Mouse (Mus musculus): ENCODE results near the gene Tssk4.

Tssk4 gene

DNA sequence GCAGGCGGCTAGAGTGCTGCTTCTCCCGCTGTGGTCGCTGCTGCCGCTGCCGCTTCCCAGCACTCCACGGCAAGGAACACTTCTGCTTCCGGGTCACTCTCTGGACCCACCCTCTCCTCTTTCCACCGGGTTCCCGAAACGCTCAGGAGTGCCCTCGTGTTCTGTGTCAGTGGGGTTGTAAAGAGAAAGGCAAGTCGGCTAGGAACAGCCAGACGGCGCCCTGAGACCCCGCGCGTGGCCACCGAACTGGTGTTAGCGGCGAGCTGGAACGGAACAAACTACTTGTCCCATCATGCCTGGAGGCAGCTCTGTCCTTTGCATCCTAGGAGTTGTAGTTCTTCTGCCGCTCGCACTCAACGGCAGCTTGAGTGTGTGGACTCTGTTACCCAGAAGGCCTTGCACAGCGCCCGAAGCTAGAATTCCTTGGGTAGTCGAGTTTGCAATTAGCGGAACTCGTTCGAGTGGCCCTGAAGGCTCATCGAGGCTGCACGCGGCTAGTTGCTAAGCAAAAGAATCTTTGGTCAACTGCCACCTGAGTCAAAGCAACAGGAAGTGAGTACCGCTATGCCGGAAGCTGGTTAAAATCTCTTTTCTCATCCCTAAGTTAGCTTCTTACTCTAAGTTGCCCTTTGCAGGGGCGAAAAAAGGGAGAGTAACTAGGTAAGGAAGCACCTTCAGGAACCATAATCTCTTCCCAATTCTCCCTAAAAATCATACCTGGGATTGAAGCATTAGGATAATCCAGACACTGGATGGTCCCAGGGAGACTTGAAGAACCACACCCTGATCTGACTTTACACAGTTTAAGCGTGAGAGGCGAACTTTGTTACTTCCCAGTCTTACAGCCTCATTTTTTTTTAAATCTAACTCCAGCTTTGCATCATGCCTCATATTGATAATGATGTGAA, 22.1 kb downstream of the Tssk4 start, which contains the start of the genes Gmpr2 and Nedd8:
TSS of gene Gmpr2 (plus strand) at position 109 of the 908 bp plus-strand sequence.
TSS of gene Nedd8 (minus strand) at position 292 of the 908 bp plus-strand sequence.
- ChIA-PET POLR2A (interaction anchor here (0.6 to 3.0 kb wide), 114 partner anchors 9 to 657 kb away, joined by 3 to 61 read pairs (median 4); partner anchors contain the start of genes Mdp1 (in 4 of the 4), Rnf31 (in 4 of the 4), Tinf2 (in 4 of the 4) and A730061H03Rik (in 3 of the 4)), CTCF (interaction anchor here in 3 of 4 experiments (0.6 to 2.5 kb wide), 18 partner anchors 9 to 574 kb away, joined by 3 to 16 read pairs (median 4); partner anchors contain the start of genes Mdp1 (in 3 of the 3), Tinf2 (in 3 of the 3), Adcy4 (in 1 of the 3) and Ltb4r2 (in 1 of the 3))

DNA sequence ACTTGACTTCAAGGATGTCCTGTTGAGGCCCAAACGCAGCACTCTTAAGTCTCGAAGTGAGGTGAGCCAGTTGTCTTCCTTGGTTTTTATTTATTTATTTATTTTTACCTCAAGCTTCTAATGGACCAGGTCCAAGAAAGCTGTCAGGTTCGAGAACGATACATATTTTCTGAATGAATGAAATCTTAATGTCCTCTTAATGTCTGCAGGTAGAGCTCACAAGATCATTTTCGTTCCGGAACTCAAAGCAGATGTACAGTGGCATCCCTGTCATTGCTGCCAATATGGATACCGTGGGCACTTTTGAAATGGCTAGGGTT, 22.7 kb downstream of the Tssk4 start:
- ChIA-PET POLR2A (interaction anchor here (0.6 to 3.0 kb wide), 65 partner anchors 8 to 622 kb away, joined by 3 to 61 read pairs (median 6); partner anchors contain the start of genes Tinf2 (in 4 of the 4), Mdp1 (in 3 of the 4), Psme2 (in 3 of the 4) and Rnf31 (in 3 of the 4)), CTCF (interaction anchor here in 2 of 4 experiments (1.3 to 2.5 kb wide), 9 partner anchors 8 to 88 kb away, joined by 3 to 16 read pairs (median 8); partner anchors contain the start of genes Mdp1 (in 2 of the 2), Tinf2 (in 2 of the 2), Ltb4r2 (in 1 of the 2) and Rabggta (in 1 of the 2))

DNA sequence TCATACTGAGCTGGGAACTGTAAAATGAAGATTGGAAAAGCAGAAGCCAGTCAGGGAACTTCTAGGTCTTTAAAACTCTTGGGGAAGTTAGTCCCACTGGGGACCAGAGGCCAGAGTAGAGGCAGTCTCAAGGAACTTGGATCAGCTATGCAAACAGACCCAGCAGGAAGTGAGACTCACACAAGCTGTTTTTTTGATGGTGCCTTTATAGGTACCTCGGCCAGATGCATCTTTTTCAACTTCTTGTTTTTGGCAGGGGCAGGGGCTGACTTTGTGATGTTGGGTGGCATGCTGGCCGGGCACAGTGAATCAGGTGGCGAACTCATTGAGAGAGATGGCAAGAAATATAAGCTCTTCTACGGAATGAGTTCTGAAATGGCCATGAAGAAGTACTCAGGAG, 27.6 kb downstream of the Tssk4 start:
- ChIA-PET CTCF (no interaction called here), POLR2A (interaction anchor here in 2 of 4 experiments (0.5 to 9.8 kb wide), 4 partner anchors 15 to 123 kb away, joined by 3 to 77 read pairs (median 20); partner anchors contain the start of gene Rabggta (in 2 of the 2))

DNA sequence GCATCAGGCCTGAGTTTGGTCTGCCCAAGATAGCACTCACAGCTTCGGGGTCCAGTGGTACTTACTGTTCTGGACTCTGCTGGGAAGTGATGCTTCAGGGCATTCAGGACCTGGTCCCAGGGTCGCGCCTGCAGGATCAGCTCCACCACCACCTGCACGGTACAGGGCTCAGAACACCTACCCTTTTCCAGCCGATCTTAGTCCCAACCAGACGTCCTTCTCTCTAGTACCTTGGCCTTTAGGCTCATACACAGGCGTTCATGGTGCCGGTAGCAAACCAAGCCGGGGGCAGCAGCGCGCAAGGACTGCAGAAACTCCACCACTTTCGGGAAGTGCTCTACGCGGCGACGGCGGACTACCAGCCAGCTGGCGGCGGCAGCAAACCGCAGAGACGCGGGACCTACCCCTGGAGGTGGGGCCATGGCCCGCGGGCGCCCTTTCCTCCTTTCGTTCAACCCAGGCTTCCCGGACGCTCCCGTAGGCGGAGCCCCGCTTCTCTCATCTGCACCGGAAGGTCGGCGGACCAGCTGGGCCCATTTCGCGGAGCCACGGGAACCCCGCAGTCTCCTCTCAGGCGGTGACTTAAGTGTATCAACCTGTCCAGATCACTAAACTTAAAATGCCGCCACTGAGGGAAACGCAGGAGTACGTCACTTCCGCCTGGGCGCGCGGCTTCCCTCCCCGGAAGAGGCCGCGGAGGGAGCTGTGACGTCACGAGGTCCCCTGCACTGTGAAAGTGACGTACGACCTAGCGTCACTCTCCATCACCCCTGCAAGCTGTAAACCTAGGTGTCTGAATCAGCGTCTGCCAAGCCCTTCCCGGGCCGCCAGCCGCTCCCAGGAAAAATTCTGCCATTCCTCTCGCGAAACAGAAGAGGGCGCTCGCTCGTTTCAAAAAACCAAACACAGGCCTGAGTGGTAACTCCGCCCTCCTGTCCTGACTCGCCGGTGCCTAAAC, 31.5 kb downstream of the Tssk4 start, which contains the start of gene Tinf2:
TSS of gene Tinf2 (minus strand) at position 661 of the 958 bp plus-strand sequence.
- CTCF ChIA-PET = interaction anchor here (0.5 to 4.8 kb wide), 38 partner anchors 9 to 566 kb away, joined by 3 to 45 read pairs (median 3); partner anchors contain the start of genes Gmpr2 (in 3 of the 4), Nedd8 (in 3 of the 4), Ltb4r2 (in 2 of the 4) and A730061H03Rik (in 1 of the 4)

DNA sequence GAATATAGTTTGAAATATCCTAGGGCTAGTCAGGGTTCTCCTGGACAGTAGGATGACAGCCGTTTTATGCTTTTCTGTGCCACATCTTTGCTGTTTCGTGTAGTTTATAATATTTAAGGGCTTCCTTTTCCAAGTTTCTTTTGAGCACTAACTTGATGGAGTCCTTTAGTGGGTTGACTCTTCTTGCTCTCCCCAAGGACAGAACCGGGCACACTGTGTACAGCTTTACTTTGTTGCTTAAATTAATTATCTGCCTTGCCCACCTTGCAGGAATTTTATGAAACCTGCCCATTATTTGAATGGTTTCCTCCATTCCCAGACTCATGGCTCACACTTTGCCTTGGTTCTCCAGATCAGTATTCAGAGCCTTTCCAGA, 32.1 kb downstream of the Tssk4 start:
- ChIA-PET CTCF (interaction anchor here (0.6 to 4.8 kb wide), 33 partner anchors 9 to 566 kb away, joined by 3 to 45 read pairs (median 3); partner anchors contain the start of genes Gmpr2 (in 2 of the 4), Ltb4r2 (in 2 of the 4), Nedd8 (in 2 of the 4) and A730061H03Rik (in 1 of the 4)), POLR2A (interaction anchor here (0.6 to 9.8 kb wide), 57 partner anchors 9 to 1206 kb away, joined by 3 to 77 read pairs (median 4); partner anchors contain the start of genes Gmpr2 (in 4 of the 4), Nedd8 (in 4 of the 4), Dhrs1 (in 3 of the 4) and Nop9 (in 3 of the 4))

More for the DNA sequence above, 31.5 kb downstream of the Tssk4 start, which contains the start of gene Tinf2:
- POLR2A ChIA-PET = interaction anchor here (0.6 to 9.8 kb wide), 74 partner anchors 9 to 218 kb away, joined by 3 to 77 read pairs (median 4); partner anchors contain the start of genes Gmpr2 (in 4 of the 4), Nedd8 (in 4 of the 4), Dhrs1 (in 3 of the 4) and Nop9 (in 3 of the 4)

DNA sequence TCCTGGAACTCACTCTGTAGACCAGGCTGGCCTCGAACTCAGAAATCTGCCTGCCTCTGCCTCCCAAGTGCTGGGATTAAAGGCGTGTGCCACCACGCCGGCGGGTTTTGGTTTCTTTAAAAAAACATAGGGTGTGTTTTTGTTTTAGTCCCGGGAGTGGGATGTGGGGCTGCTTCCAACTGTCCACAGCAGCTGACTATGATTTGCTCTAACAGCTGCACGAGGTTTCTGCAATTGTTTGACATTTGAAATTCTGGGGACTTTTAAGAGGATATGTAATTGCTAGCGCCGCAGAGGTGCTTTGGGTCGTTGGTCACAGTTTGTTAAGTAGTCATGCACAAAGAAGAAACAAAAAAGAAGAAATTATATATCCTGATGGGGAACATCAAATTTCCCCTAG, 39.4 kb downstream of the Tssk4 start:
- POLR2A ChIA-PET = interaction anchor here in 2 of 4 experiments (0.9 to 3.0 kb wide), 7 partner anchors 13 to 33 kb away, joined by 3 to 20 read pairs (median 4); no protein-coding TSS in a partner anchor
- CTCF ChIA-PET = no interaction called here

DNA sequence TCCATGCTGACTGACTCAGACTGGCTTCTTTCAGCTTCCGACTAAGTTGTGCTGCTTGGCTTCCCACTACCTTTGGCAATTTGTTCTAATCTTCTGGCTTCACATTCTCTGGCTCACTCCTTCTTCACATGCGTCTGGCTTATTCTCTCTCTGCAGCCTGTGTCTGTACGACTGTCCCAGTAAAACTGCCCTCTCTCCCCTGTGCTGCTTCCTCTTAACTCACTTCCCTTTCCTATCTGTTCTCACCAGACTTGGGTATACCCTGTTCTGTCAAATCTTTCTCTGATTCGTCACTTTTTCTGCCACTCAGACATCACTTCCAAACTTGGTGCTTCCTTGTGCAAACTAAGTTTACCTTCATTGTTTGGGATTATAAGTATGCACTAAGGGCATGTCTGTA, 47.2 kb downstream of the Tssk4 start:
- POLR2A ChIA-PET = interaction anchor here in 3 of 4 experiments (0.7 to 2.0 kb wide), 5 partner anchors 11 to 25 kb away, joined by 3 to 9 read pairs (median 4); partner anchors contain the start of gene Rabggta (in 2 of the 3)
- CTCF ChIA-PET = interaction anchor here in 2 of 4 experiments (0.5 to 0.7 kb wide), 3 partner anchors 49 to 437 kb away, joined by 4 to 6 read pairs (median 5); partner anchors contain the start of genes Dhrs1 (in 1 of the 2) and Nop9 (in 1 of the 2)

DNA sequence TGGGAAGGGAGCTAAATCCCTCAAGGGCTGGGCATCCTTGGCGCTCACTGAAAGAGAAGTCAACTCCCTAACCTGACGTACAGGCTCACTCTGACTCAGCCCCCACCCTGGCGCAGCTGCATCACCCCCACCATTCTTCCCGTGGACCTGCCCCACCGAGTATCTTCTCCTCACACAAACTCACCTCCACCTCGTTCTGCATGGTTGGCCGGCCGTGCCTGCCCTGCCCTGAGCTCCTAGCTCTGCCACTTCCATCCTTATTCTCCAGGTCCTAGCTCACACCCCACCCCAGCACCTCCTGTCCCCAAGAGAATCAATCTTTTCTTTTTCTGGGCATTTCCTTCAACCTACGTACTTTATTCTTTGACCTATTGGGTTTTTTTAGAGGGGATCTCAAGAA, 51.1 kb downstream of the Tssk4 start:
- POLR2A ChIA-PET = interaction anchor here in 3 of 4 experiments (0.9 to 15.0 kb wide), 24 partner anchors 10 to 199 kb away, joined by 3 to 268 read pairs (median 8); partner anchors contain the start of genes Tgm1 (in 3 of the 3), Rabggta (in 2 of the 3), Tinf2 (in 2 of the 3) and A730061H03Rik (in 1 of the 3)
- CTCF ChIA-PET = interaction anchor here in 3 of 4 experiments (0.6 to 2.5 kb wide), 7 partner anchors 11 to 129 kb away, joined by 3 to 8 read pairs (median 4); partner anchors contain the start of gene Tinf2 (in 1 of the 3)

Measured in embryonic stem cell, embryonic (primary cell).